Mouse (Mus musculus) lung, postnatal 0 days (tissue): ENCODE data around the gene Kdm5b.

ENCODE experiments used
- CTCF ChIP-seq: IDR thresholded peaks from 2 replicates; pipeline ENCODE4 v1.5.1; 2016; ENCODE audit warnings: antibody characterized with exemption, mild to moderate bottlenecking
- EP300 ChIP-seq: IDR thresholded peaks from 2 replicates; pipeline ENCODE4 v1.6.1; 2016; ENCODE audit warnings: antibody characterized with exemption, mild to moderate bottlenecking, control low read depth

DNA sequence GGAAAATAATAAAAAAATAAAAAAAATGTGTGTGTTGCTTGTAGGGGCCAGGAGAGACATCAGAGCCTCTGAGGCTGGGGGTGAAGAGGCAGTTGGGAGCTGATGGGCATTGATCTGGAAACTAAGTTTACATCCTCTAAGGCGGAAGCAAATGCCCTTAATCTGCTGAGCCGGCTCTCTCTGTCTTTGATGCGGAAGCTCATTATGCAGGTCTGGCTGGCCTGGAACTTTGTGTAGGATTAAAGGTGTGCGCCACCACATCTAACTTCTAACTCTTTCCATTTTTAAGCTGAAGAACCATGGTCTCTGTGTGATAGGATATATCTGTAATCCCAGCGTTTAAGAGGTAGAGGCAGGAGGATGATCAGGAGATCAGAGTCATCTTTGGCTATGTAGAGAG is 1.5 kb upstream of the Kdm5b start:
- TF ChIP-seq CTCF = no peak
- no peak for TF ChIP-seq EP300
